Mouse (Mus musculus): ENCODE results near the gene Agpat2. TPM values are rescaled to one million over a fixed set of nuclear protein-coding genes. Genes with fewer than 3 reads are reported as not detected.

Agpat2 gene
- polyA plus RNA-seq, 1 experiment from 2014 or later = 32.9 TPM

DNA sequence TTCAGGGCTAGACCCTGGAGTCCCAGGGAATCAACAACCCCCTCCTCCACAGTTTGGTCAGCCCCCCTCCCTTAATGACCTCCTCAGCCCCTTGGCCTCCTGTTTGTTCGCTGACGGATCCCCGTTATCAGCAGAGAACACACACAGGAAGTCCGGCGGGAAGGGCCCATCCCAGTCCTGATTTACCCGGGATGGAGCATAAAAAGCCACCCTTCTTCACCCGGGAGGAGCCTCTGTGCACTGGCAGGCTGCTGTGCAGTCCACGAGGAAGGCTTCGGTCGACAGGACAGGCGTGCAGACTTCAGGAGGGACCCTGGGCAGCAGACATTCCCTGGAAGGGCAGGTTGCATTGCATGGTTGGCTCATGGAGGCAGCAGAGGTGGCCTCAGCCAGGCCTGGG, 20.6 kb downstream of the Agpat2 start:
- Histone ChIP-seq H3K9ac (peak overlapping the region; percentile 74), H3K4me1 (ENCODE audit: insufficient read depth) (no peaks in the 10 kb centered on the region), H3K4me2 (peak overlapping the region; percentile 27), H3K9me3 (ENCODE audit: low read depth, low read length) (no peaks in the 10 kb centered on the region), H3K27ac (ENCODE audit: low read depth) (peak overlapping the region; percentile 93), H3K36me3 (ENCODE audit: insufficient read depth) (0 out of 2 replicates have a peak, but pooled peaks cover 4% of the 10 kb centered on the region), H3K4me3 (ENCODE audit: low read depth, low read length) (peak overlapping the region; percentile 65), H3K27me3 (ENCODE audit: insufficient read depth, low read length) (no peaks in the 10 kb centered on the region)
- DNase-seq (peak; percentile 70), ATAC-seq (ENCODE audit: insufficient read depth) (no peak)
- 19% methylated on average over 11 of the region's 11 CpGs for WGBS
- TF ChIP-seq CTCF (IDR thresholded peaks at IDR 0.05; ENCODE audit: low read depth) = no peak

DNA sequence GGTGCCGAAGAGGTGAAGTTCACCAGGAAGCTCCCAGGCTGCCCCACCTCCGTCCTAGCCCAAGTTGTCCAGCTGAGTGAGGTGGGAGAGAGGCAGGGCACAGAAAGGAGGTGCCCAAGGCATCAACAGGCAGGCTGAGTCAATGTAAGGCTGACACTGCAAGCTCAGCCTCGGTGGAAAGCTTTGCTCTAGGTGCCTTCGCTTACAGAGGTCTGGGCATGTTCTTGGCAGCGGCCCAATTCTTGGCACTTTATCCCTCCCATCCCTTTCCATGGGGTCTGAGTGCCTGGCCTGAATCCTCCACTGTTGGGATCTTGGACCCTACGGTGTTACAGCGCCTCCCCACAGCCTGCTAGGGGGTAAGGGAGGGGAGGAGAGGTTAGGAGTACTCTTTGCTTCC, 21.5 kb downstream of the Agpat2 start:
- ATAC-seq (ENCODE audit: insufficient read depth) (no peak), DNase-seq (peak; percentile 54)
- Histone ChIP-seq H3K36me3 (ENCODE audit: insufficient read depth) (0 out of 2 replicates have a peak, but pooled peaks cover 4% of the 10 kb centered on the region), H3K4me3 (ENCODE audit: low read depth, low read length) (no peak overlapping the region), H3K4me2 (peak overlapping the region; percentile 27), H3K4me1 (ENCODE audit: insufficient read depth) (no peaks in the 10 kb centered on the region), H3K27ac (ENCODE audit: low read depth) (peak overlapping the region; percentile 22), H3K9me3 (ENCODE audit: low read depth, low read length) (no peaks in the 10 kb centered on the region), H3K27me3 (ENCODE audit: insufficient read depth, low read length) (no peaks in the 10 kb centered on the region), H3K9ac (no peak overlapping the region)
- 66% methylated on average over 7 of the region's 7 CpGs for WGBS
- no peak for TF ChIP-seq CTCF (IDR thresholded peaks at IDR 0.05; ENCODE audit: low read depth)

DNA sequence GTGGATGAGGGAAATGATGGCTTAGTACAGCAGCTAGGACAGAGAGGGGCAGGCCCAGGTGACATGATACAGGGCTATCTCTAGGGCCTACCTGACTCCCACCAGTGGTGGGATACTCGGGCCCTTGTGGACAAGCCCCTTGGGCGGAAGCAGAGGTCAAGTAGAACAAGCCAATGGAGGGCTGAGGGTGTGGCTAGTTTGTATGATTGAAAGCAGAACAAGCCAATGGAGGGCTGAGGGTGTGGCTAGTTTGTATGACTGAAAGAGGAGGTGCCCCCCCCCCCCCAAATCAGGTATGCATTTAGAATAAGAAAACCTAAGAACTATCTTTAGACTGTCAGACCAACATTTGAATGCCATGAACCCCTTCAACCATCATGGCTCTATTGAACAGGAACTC, 22.0 kb downstream of the Agpat2 start:
- H3K27me3 ChIP-seq (ENCODE audit: insufficient read depth, low read length) = no peaks in the 10 kb centered on the region
- H3K4me2 ChIP-seq = peak overlapping the region; percentile 37
- no peaks in the 10 kb centered on the region for H3K4me1 ChIP-seq (ENCODE audit: insufficient read depth)
- H3K9me3 ChIP-seq (ENCODE audit: low read depth, low read length) = no peaks in the 10 kb centered on the region
- 0 out of 2 replicates have a peak, but pooled peaks cover 2% of the 10 kb centered on the region for H3K36me3 ChIP-seq (ENCODE audit: insufficient read depth)
- H3K9ac ChIP-seq = no peak overlapping the region
- no peak for DNase-seq
- H3K4me3 ChIP-seq (ENCODE audit: low read depth, low read length) = no peak overlapping the region
- TF ChIP-seq CTCF (IDR thresholded peaks at IDR 0.05; ENCODE audit: low read depth) = no peak
- peak overlapping the region; percentile 22; the same call in 1 of the 2 replicates for H3K27ac ChIP-seq (ENCODE audit: low read depth)
- WGBS = 40% methylated on average over 2 of the region's 2 CpGs
- no peak for ATAC-seq (ENCODE audit: insufficient read depth)

GRCm38 (mm10) chr2:26580751-26581150, 23.5 kb downstream of the Agpat2 start:
- H3K27ac ChIP-seq (ENCODE audit: low read depth) = peak overlapping the region; percentile 44; the same call in 1 of the 2 replicates
- WGBS = 75% methylated on average over 5 of the region's 5 CpGs
- no peaks in the 10 kb centered on the region for H3K9me3 ChIP-seq (ENCODE audit: low read depth, low read length)
- no peaks in the 10 kb centered on the region for H3K36me3 ChIP-seq (ENCODE audit: insufficient read depth)
- H3K27me3 ChIP-seq (ENCODE audit: insufficient read depth, low read length) = no peaks in the 10 kb centered on the region
- TF ChIP-seq CTCF (IDR thresholded peaks at IDR 0.05; ENCODE audit: low read depth) = no peak
- H3K4me2 ChIP-seq = peak overlapping the region; percentile 37
- no peak overlapping the region for H3K4me3 ChIP-seq (ENCODE audit: low read depth, low read length)
- DNase-seq = no peak
- H3K9ac ChIP-seq = peak overlapping the region; percentile 9; the same call in 1 of the 2 replicates
- no peak for ATAC-seq (ENCODE audit: insufficient read depth)
- H3K4me1 ChIP-seq (ENCODE audit: insufficient read depth) = 0 out of 2 replicates have a peak, but pooled peaks cover 3% of the 10 kb centered on the region

DNA sequence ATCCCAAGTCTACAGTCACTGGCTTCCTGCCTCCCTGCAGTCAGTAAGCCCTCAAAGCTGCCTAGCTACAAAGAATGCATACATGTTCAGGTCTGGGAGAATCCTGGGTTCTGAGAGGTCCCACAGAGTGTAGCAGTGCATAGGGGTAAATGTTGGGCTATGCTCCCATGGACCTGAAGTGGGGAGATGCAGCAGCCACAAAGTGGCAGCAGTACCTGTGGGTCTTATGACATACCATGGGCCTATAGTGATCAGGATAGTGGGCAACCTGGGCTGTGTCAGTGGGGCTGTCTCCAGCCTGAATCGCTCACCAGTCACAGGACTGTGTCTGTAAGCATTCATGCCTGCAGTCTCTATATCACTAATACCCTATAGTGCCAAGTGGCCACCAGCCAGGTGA, 24.5 kb downstream of the Agpat2 start, which contains the start of gene Egfl7:
Gene Egfl7, plus strand, starts transcription at position 301 of the 400 bp plus-strand sequence.
- H3K27ac ChIP-seq (ENCODE audit: low read depth) = peak within 1 kb of the TSS; percentile 76
- TF ChIP-seq CTCF (IDR thresholded peaks at IDR 0.05; ENCODE audit: low read depth) = no peak
- ATAC-seq (ENCODE audit: insufficient read depth) (no peak), DNase-seq (no peak)
- H3K27me3 ChIP-seq (ENCODE audit: insufficient read depth, low read length) = no peaks in the 10 kb centered on the region
- 83% methylated on average over 1 of the region's 1 CpGs for WGBS
- peak within 1 kb of the TSS; percentile 37 for H3K4me2 ChIP-seq
- H3K4me3 ChIP-seq (ENCODE audit: low read depth, low read length) = no peak within 1 kb of the TSS
- H3K9ac ChIP-seq = no peak within 1 kb of the TSS; the same call in 1 of the 2 replicates
- no peaks in the 10 kb centered on the region for H3K36me3 ChIP-seq (ENCODE audit: insufficient read depth)
- H3K4me1 ChIP-seq (ENCODE audit: insufficient read depth) = peaks cover 11% of the 10 kb centered on the region
- no peaks in the 10 kb centered on the region for H3K9me3 ChIP-seq (ENCODE audit: low read depth, low read length)

GRCm38 (mm10) chr2:26578369-26578768, 25.8 kb downstream of the Agpat2 start:
- H3K4me2 ChIP-seq = peak overlapping the region; percentile 10
- DNase-seq = peak; percentile 73
- WGBS = 45% methylated on average over 6 of the region's 6 CpGs

GRCm38 (mm10) chr2:26576462-26576861, 27.8 kb downstream of the Agpat2 start:
- TF ChIP-seq CTCF (IDR thresholded peaks at IDR 0.05; ENCODE audit: low read depth) = no peak
- WGBS = 45% methylated on average over 4 of the region's 4 CpGs
- Histone ChIP-seq H3K4me3 (ENCODE audit: low read depth, low read length) (no peak overlapping the region), H3K9me3 (ENCODE audit: low read depth, low read length) (no peaks in the 10 kb centered on the region), H3K27ac (ENCODE audit: low read depth) (peak overlapping the region; percentile 76; the same call in 1 of the 2 replicates), H3K4me1 (ENCODE audit: insufficient read depth) (peaks cover 32% of the 10 kb centered on the region), H3K4me2 (peak overlapping the region; percentile 27), H3K36me3 (ENCODE audit: insufficient read depth) (no peaks in the 10 kb centered on the region), H3K9ac (no peak overlapping the region), H3K27me3 (ENCODE audit: insufficient read depth, low read length) (no peaks in the 10 kb centered on the region)
- ATAC-seq (ENCODE audit: insufficient read depth) = no peak
- DNase-seq = no peak

More at GRCm38 (mm10) chr2:26578369-26578768, 25.8 kb downstream of the Agpat2 start:
- Histone ChIP-seq H3K9ac (no peak overlapping the region; the same call in 1 of the 2 replicates), H3K36me3 (ENCODE audit: insufficient read depth) (no peaks in the 10 kb centered on the region), H3K4me1 (ENCODE audit: insufficient read depth) (peaks cover 24% of the 10 kb centered on the region), H3K4me3 (ENCODE audit: low read depth, low read length) (no peak overlapping the region), H3K27me3 (ENCODE audit: insufficient read depth, low read length) (no peaks in the 10 kb centered on the region), H3K27ac (ENCODE audit: low read depth) (peak overlapping the region; percentile 76), H3K9me3 (ENCODE audit: low read depth, low read length) (no peaks in the 10 kb centered on the region)
- no peak for TF ChIP-seq CTCF (IDR thresholded peaks at IDR 0.05; ENCODE audit: low read depth)
- ATAC-seq (ENCODE audit: insufficient read depth) = peak; percentile 36; the same call in 1 of the 2 replicates

Data from lung, embryonic 14.5 days (tissue).